Mouse (Mus musculus) embryonic facial prominence, embryonic 11.5 days (tissue): Measurements from ENCODE around the gene Trim12c. TPM values are rescaled to one million over a fixed set of nuclear protein-coding genes. Genes with fewer than 3 reads are reported as not detected.

Experiments
- polyA plus RNA-seq: library from polyadenylated mRNA; unstranded; fragments of >200 nt; fragmentation: Nextera tagmentation; extraction: Ambion mirVana; gene quantifications from 2 replicates; pipeline ENCODE4 v1.2.1, GENCODE M21; 2014

Gene Trim12c
- polyA plus RNA-seq, 1 experiment from 2014 or later = 1.0 TPM

Other genes with a start within 250 kb of the Trim12c start
- not detected in 2 replicates for gene Olfr646, start 248.5 kb downstream of the Trim12c start, polyA plus RNA-seq
- gene Ubqln5, start 223.5 kb downstream of the Trim12c start, polyA plus RNA-seq = not detected in 2 replicates
- not detected in 2 replicates for gene Olfr643, start 216.0 kb downstream of the Trim12c start, polyA plus RNA-seq
- not detected in 2 replicates for gene Ubqln3, start 210.1 kb downstream of the Trim12c start, polyA plus RNA-seq
- not detected in 2 replicates for gene Ubqlnl, start 202.8 kb downstream of the Trim12c start, polyA plus RNA-seq
- not detected in 2 replicates for gene Olfm5, start 188.5 kb downstream of the Trim12c start, polyA plus RNA-seq
- 0.15 and 0.27 TPM in 2 replicates for gene Olfr648, start 170.0 kb downstream of the Trim12c start, polyA plus RNA-seq
- not detected in 2 replicates for gene Olfr649, start 157.4 kb downstream of the Trim12c start, polyA plus RNA-seq
- 2.9 and 3.5 TPM in 2 replicates for gene Trim6, start 134.6 kb downstream of the Trim12c start, polyA plus RNA-seq
- gene Trim34a, start 108.9 kb downstream of the Trim12c start, polyA plus RNA-seq = 0.83 and 0.98 TPM in 2 replicates
- 0.11 TPM in 1 of 2 replicates, not detected in the other for gene Trim5, start 65.3 kb downstream of the Trim12c start, polyA plus RNA-seq
- gene Trim12a, start 37.9 kb downstream of the Trim12c start, polyA plus RNA-seq = 1.7 and 2.9 TPM in 2 replicates
- not detected in 2 replicates for gene Trim34b, start 23.9 kb downstream of the Trim12c start, polyA plus RNA-seq
- gene Trim30b, start 16.5 kb upstream of the Trim12c start, polyA plus RNA-seq = not detected in 2 replicates
- not detected in 2 replicates for gene Trim30c, start 47.5 kb upstream of the Trim12c start, polyA plus RNA-seq
- 0.50 and 1.3 TPM in 2 replicates for gene Trim30a, start 111.8 kb upstream of the Trim12c start, polyA plus RNA-seq
- 0.25 and 0.31 TPM in 2 replicates for gene Trim30d, start 154.5 kb upstream of the Trim12c start, polyA plus RNA-seq
- not detected in 2 replicates for gene Olfr651, start 196.8 kb upstream of the Trim12c start, polyA plus RNA-seq
- gene Olfr652, start 207.5 kb upstream of the Trim12c start, polyA plus RNA-seq = not detected in 2 replicates
- gene Olfr653, start 224.0 kb upstream of the Trim12c start, polyA plus RNA-seq = not detected in 2 replicates
- gene Olfr654, start 233.7 kb upstream of the Trim12c start, polyA plus RNA-seq = not detected in 2 replicates
- not detected in 2 replicates for gene Olfr655, start 248.4 kb upstream of the Trim12c start, polyA plus RNA-seq